Mouse (Mus musculus) Muller cell, postnatal 12 days (primary cell): ENCODE results near the gene Prdx4.
"Not testable (repeated sequence)": the region's sequence is repeated elsewhere in the genome, so short reads cannot be mapped to it uniquely, and the experiment has no call there.

Experiments
- DNase-seq: peaks from one replicate; pipeline ENCODE4 v3.0.0-alpha.2; 2015; ENCODE audit errors: inconsistent ontology term

Prdx4 gene

DNA sequence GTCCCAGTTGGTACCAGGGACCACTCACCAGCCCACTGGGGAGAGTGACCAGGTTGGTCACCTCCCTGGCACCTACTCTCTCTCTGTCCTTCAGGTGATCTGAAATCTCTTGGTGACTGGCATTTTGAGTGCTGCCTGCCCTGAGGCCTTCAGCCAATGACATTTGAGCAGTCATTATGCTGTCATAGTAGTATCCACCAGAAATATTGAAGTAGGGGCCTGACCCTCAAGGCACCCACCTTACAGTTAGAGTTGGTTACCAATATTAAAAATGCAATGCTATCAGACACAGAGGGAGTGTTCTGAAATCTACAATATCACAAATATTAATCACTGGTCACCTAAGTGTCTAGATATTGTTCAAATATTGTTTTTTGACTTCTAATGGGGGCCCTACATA, at the start of gene Prdx4:
Gene Prdx4 (minus strand): TSS at position 101 of the 400 bp plus-strand sequence.
- no peak for DNase-seq

GRCm38 (mm10) chrX:155376538-155376937, 36.0 kb upstream of the Prdx4 start:
- DNase-seq = no peak

- peak; percentile 34 for DNase-seq
Observed at GRCm38 (mm10) chrX:155375458-155375857, 34.9 kb upstream of the Prdx4 start.

- DNase-seq = not testable (repeated sequence)
Observed at GRCm38 (mm10) chrX:155370110-155370509, 29.6 kb upstream of the Prdx4 start.

GRCm38 (mm10) chrX:155365095-155365494, 24.5 kb upstream of the Prdx4 start:
- no peak for DNase-seq

DNA sequence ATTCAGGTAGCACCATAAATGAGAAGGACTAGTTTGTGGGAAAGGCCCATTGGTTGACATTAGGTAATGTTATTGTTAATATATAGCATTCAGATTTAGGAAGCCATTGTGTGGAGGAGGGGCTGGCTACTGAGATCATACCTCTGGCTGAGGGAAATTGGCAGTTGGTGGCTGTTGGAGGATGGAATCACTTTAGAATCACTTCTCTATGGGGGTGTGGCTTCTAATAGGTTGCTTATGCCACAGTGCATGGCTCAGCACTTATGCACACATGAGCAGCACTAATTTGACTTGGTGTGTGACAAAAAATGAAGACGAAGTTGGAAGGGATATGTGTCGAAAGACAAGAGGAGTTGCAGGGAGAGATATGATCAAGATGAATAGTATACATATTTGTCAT, 5.7 kb upstream of the Prdx4 start:
- no peak for DNase-seq

- DNase-seq = peak; percentile 87
Observed at GRCm38 (mm10) chrX:155337905-155338721, 2.4 kb downstream of the Prdx4 start.

DNA sequence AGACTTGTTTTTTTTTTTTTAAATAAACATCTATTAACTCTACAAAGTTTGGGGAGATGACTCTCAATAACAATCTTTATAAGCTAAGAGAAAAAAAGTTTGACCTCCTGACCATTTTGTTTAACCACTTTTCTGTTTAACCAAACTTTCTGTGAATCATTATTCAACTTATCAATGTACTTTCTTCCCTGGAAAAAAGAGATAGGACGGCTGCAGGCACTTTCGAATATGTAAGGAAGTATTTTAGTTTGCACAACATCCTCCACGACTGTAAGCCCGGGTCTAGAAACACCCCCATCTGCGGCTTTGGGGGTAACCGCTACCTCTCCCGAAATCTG, 3.0 kb downstream of the Prdx4 start:
- DNase-seq = no peak

- DNase-seq = peak; percentile 25
Observed at GRCm38 (mm10) chrX:155318005-155318404, 22.5 kb downstream of the Prdx4 start.

DNA sequence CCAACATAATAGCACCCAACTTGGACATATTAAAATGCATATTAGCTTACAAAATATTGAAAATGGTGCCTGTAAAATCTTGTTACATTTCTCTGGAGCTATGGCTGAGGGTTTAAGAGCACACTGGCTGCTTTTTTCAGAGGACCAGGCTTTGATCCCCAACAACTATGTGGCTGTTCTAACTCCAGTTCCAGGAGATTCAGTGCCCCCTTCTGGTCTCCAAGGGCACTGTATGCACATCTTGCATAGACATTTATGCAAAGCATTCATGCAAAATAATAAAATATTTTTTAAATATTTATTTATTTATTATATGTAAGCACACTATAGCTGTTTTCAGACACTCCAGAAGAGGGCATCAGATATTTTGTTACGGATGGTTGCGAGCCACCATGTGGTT, 34.2 kb downstream of the Prdx4 start:
- DNase-seq = no peak

DNA sequence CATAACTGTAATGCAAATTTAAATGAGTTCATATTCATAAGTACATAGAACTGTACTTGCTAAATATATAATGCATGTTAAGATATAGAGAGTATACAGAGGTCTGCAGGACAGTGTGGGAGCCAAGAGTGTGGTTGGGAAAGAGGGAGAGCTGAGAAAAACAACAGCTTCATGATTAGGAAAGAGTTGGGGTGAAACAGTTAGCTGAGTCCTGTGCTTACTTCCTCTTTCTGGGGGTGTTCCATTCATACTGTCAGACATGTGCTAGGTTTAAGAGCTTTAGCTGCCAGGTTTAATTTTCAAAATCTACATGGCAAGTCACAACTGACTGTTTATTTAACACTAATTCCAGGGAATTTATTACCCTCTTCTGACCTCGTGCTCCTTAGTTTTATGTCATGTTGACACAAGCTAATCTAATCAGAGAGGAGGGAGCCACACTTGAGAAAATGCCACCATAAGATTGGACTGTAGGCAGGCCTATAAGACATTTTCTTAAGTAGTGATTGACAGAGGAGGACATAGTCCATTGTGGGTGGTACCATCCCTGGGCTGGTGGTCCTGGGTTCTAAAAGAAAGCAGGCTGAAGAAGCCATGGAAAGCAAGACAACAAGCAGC, 60.0 kb downstream of the Prdx4 start:
- no peak for DNase-seq

- no peak for DNase-seq
Observed at GRCm38 (mm10) chrX:155278483-155278882, 62.1 kb downstream of the Prdx4 start.
